ENCODE assay signal across 28 mouse cellular contexts in the genomic region with DNA sequence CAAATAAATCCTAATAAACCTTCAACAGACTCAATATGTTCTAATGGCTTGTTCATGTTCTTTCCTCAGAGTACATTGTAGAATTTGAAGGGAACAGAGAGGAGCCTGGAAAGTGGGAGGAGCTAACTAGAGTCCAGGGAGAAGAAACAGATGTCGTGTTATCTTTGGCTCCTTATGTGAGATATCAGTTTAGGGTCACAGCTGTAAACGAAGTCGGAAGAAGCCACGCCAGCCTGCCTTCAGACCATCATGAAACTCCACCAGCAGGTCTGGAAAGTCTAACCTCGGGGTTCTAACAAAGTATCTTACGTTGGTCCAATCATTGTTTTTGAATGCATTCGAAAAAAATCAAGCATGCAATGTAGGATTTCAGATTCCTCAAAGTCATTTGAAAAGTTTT.
DNase-seq lines count a peak whose midpoint lies in the region; ATAC-seq and TF ChIP-seq lines count a peak whose summit lies in the region.
"Had no signal": no experiment of that assay in that cellular context is flagged by ENCODE, and none has a peak within 500 bp of the region (broad histone marks: within the 10 kb centered on the region; RNA-seq: fewer than 3 reads in every experiment).

No protein-coding gene starts in this region.

- peak; percentile 18 for DNase-seq in 416B (ENCODE audit: low read depth)
- DNase-seq in MEL (ENCODE audit: low read depth, low spot score), result peak; percentile 1
- DNase-seq in liver, embryonic 14.5 days (ENCODE audit: low read depth in 3 of 3, low spot score in 3 of 3), result peak; percentile 54 to 70 (median 57)
- DNase-seq in thymus, adult 2 months, result no peak
- DNase-seq in urinary bladder, postnatal 25 days (ENCODE audit: low spot score), result no peak
- no peak for DNase-seq in yolk sac, embryonic 10.5 days (ENCODE audit: low spot score)
- no peak for DNase-seq in layer of hippocampus, postnatal 10 days (ENCODE audit: low spot score in 2 of 2)
- DNase-seq: adrenal gland, postnatal 25 days; cerebellum, adult 18-20 months; cerebellum, postnatal 36 days; forebrain, postnatal 0 days; gastrocnemius, postnatal 25 days; heart, adult 18-20 months; heart, postnatal 10 days; kidney, adult 8-10 months; kidney, postnatal 14 days; right cerebral cortex, postnatal 14 days had no signal

- no peak overlapping the region for H3K4me3 ChIP-seq in MEL (ENCODE audit: control insufficient read depth in 1 of 2, insufficient read depth in 1 of 2, low read depth in 2 of 2, low read length in 2 of 2)
- no peak overlapping the region for H3K4me3 ChIP-seq in liver, embryonic 14.5 days (ENCODE audit: insufficient read depth in 1 of 2, low read depth in 2 of 2, low read length in 2 of 2)
- no peak overlapping the region for H3K4me3 ChIP-seq in thymus, adult 2 months (ENCODE audit: control insufficient read depth, insufficient read depth, low read length)
- H3K4me3 ChIP-seq: embryonic facial prominence, embryonic 10.5 days; forebrain, embryonic 10.5 days; heart, embryonic 12.5 days; hindbrain, embryonic 10.5 days; intestine, embryonic 15.5 days; limb, embryonic 10.5 days; midbrain, embryonic 13.5 days had no signal

- no peaks in the 10 kb centered on the region for H3K9me3 ChIP-seq in MEL (replicated peaks; ENCODE audit: insufficient read depth, low read length)
- H3K9me3 ChIP-seq in liver, embryonic 14.5 days (ENCODE audit: control insufficient read depth, low read length), result no peaks in the 10 kb centered on the region
- H3K9me3 ChIP-seq: embryonic facial prominence, embryonic 10.5 days; forebrain, embryonic 10.5 days; heart, embryonic 12.5 days; hindbrain, embryonic 10.5 days; intestine, embryonic 15.5 days; limb, embryonic 10.5 days; midbrain, embryonic 13.5 days had no signal

- WGBS in liver, embryonic 14.5 days (ENCODE audit: insufficient replicate concordance), result 17% methylated on average over 7 of the region's 7 CpGs
- WGBS in thymus, adult 2 months, result 82% methylated on average over 7 of the region's 7 CpGs

- peak overlapping the region; percentile 30 for H3K4me2 ChIP-seq in liver, embryonic 14.5 days (ENCODE audit: low read depth)
- H3K4me2 ChIP-seq: heart, embryonic 12.5 days; intestine, embryonic 15.5 days; midbrain, embryonic 13.5 days had no signal

- TF ChIP-seq POLR2A in MEL (IDR thresholded peaks at IDR 0.05; ENCODE audit: control insufficient read depth in 1 of 2, insufficient read depth in 1 of 2, low read depth in 1 of 2, low read length in 2 of 2, poor library complexity in 1 of 2), result no peak
- TF ChIP-seq POLR2A in thymus, adult 2 months (IDR thresholded peaks at IDR 0.05; ENCODE audit: control insufficient read depth, extremely low read depth, insufficient read depth, low read length, poor library complexity), result no peak

- H3K27ac ChIP-seq in MEL (ENCODE audit: control insufficient read depth, low read depth, low read length), result no peak overlapping the region
- H3K27ac ChIP-seq in liver, embryonic 14.5 days, result no peak overlapping the region
- H3K27ac ChIP-seq in thymus, adult 2 months (ENCODE audit: control insufficient read depth, insufficient read depth, low read length), result no peak overlapping the region
- H3K27ac ChIP-seq: embryonic facial prominence, embryonic 10.5 days; forebrain, embryonic 10.5 days; hindbrain, embryonic 10.5 days; intestine, embryonic 15.5 days; limb, embryonic 10.5 days; macrophage; midbrain, embryonic 13.5 days had no signal

- no peaks in the 10 kb centered on the region for H3K27me3 ChIP-seq in MEL (ENCODE audit: control insufficient read depth in 1 of 2, insufficient read depth in 2 of 2, low read length in 2 of 2)
- H3K27me3 ChIP-seq in liver, embryonic 14.5 days (ENCODE audit: control insufficient read depth, insufficient read depth, low read length), result no peaks in the 10 kb centered on the region
- no peaks in the 10 kb centered on the region for H3K27me3 ChIP-seq in thymus, adult 2 months (ENCODE audit: control insufficient read depth, insufficient read depth, low read length)
- H3K27me3 ChIP-seq: heart, embryonic 12.5 days; intestine, embryonic 15.5 days; midbrain, embryonic 13.5 days had no signal

- no peak for TF ChIP-seq RAD21 in MEL (IDR thresholded peaks at IDR 0.05; ENCODE audit: low read depth, low read length)

- TF ChIP-seq CTCF in MEL (IDR thresholded peaks at IDR 0.05 in 2 of 3, conservative IDR thresholded peaks at IDR 0.05 in 1 of 3; ENCODE audit: control insufficient read depth in 1 of 3, insufficient read depth in 1 of 3, low read depth in 2 of 3, low read length in 3 of 3, poor library complexity in 1 of 3, severe bottlenecking in 1 of 3), result no peak
- no peak for TF ChIP-seq CTCF in liver, embryonic 14.5 days (IDR thresholded peaks at IDR 0.05; ENCODE audit: low read depth)
- TF ChIP-seq CTCF in thymus, adult 2 months (IDR thresholded peaks at IDR 0.05; ENCODE audit: borderline replicate concordance, control insufficient read depth, extremely low read depth, insufficient read depth, low read length, poor library complexity), result no peak

- no peaks in the 10 kb centered on the region for H3K36me3 ChIP-seq in MEL (ENCODE audit: control insufficient read depth in 1 of 2, insufficient read depth in 2 of 2, low read length in 2 of 2)
- H3K36me3 ChIP-seq in liver, embryonic 14.5 days (replicated peaks; ENCODE audit: control insufficient read depth, insufficient read depth, low read depth), result no peaks in the 10 kb centered on the region
- H3K36me3 ChIP-seq in thymus, adult 2 months (ENCODE audit: control insufficient read depth, insufficient read depth, low read length), result no peaks in the 10 kb centered on the region
- H3K36me3 ChIP-seq: embryonic facial prominence, embryonic 10.5 days; forebrain, embryonic 10.5 days; heart, embryonic 12.5 days; hindbrain, embryonic 10.5 days; intestine, embryonic 15.5 days; limb, embryonic 10.5 days had no signal

- TF ChIP-seq EP300 in MEL (IDR thresholded peaks at IDR 0.05; ENCODE audit: low read depth in 1 of 2, low read length in 2 of 2), result no peak
- peak; percentile 83 for TF ChIP-seq EP300 in liver, embryonic 14.5 days (IDR thresholded peaks at IDR 0.05; ENCODE audit: low read depth)

- ATAC-seq in common myeloid progenitor, adult 5-6 weeks (replicated peaks; ENCODE audit: low read depth, poor library complexity, severe bottlenecking), result peak; percentile 83
- ATAC-seq in liver, embryonic 14.5 days (ENCODE audit: insufficient read depth), result peak; percentile 93
- ATAC-seq: forebrain, postnatal 0 days; hindbrain, embryonic 16.5 days; intestine, embryonic 15.5 days; lung, postnatal 0 days; midbrain, embryonic 13.5 days had no signal

- H3K9ac ChIP-seq in MEL (ENCODE audit: control insufficient read depth, low read depth, low read length, poor library complexity, severe bottlenecking), result no peak overlapping the region
- H3K9ac ChIP-seq in liver, embryonic 14.5 days (replicated peaks), result no peak overlapping the region
- H3K9ac ChIP-seq: forebrain, postnatal 0 days; heart, embryonic 12.5 days; intestine, embryonic 15.5 days; midbrain, embryonic 13.5 days had no signal

- H3K4me1 ChIP-seq in MEL (ENCODE audit: control insufficient read depth in 1 of 2, insufficient read depth in 2 of 2, low read length in 2 of 2), result no peaks in the 10 kb centered on the region
- peaks cover 6 to 9% of the 10 kb centered on the region in 2 experiments for H3K4me1 ChIP-seq in liver, embryonic 14.5 days (replicated peaks; ENCODE audit: control insufficient read depth in 2 of 2, insufficient read depth in 2 of 2, low read length in 1 of 2)
- H3K4me1 ChIP-seq in thymus, adult 2 months (replicated peaks; ENCODE audit: control insufficient read depth, insufficient read depth, low read length), result no peaks in the 10 kb centered on the region
- H3K4me1 ChIP-seq: embryonic facial prominence, embryonic 10.5 days; forebrain, embryonic 10.5 days; heart, embryonic 12.5 days; hindbrain, embryonic 10.5 days; intestine, embryonic 15.5 days; limb, embryonic 10.5 days; midbrain, embryonic 13.5 days had no signal

- no peaks in the 10 kb centered on the region for H3K79me2 ChIP-seq in MEL (ENCODE audit: control insufficient read depth, insufficient read depth, low read length, poor library complexity)

TF ChIP-seq in MEL, 35 proteins besides CTCF, POLR2A, EP300 and RAD21:
- TF ChIP-seq JUND (IDR thresholded peaks at IDR 0.05; ENCODE audit: low read depth, low read length), result no peak
- TF ChIP-seq MAX (IDR thresholded peaks at IDR 0.05; ENCODE audit: low read length), result no peak
- TF ChIP-seq MAFK (IDR thresholded peaks at IDR 0.05; ENCODE audit: borderline replicate concordance, low read depth, low read length), result no peak
- TF ChIP-seq MXI1 (IDR thresholded peaks at IDR 0.05; ENCODE audit: low read depth, low read length), result no peak
- TF ChIP-seq CHD2 (IDR thresholded peaks at IDR 0.05; ENCODE audit: low read length), result no peak
- no peak for TF ChIP-seq MAZ (IDR thresholded peaks at IDR 0.05; ENCODE audit: low read depth, low read length)

Comparison
In these comparisons a context has a peak if more than half of its experiments do, and no peak if none do; other contexts are left out.
1. DNase-seq: peak in 416B (single experiment), MEL (single experiment) and liver, embryonic 14.5 days (3 of 3); none in thymus, adult 2 months (single experiment), urinary bladder, postnatal 25 days (single experiment), yolk sac, embryonic 10.5 days (single experiment) and layer of hippocampus, postnatal 10 days (0 of 2).